Mouse (Mus musculus) ovary, adult 18-20 months (tissue): ENCODE measurements around the gene Lrp11.

Source experiments
- DNase-seq: peaks from one replicate; pipeline ENCODE4 v3.0.0; 2022; ENCODE audit warnings: low spot score, mixed read lengths

Gene Lrp11

GRCm38 (mm10) chr10:7623861-7624518, 34.4 kb downstream of the Lrp11 start:
- DNase-seq, result no peak

DNA sequence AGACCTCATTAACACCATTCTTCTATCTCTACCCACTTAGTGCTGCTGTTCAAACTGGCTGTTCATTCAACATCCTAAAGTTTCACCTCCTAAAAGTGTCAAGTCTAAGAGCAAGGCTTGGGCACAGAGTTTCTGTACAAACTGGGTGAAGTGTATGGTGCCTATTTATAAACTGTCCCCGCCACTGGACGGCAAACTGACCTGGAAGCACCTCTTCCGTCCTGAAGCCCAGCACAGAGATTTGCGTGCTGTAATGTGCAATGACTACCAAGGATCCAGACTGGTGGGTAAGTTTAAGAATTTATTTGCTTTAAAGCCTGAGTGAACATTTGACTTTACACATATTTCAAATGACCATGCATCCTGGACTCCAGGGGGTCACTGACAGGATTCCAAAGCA, 39.5 kb downstream of the Lrp11 start:
- no peak for DNase-seq

- no peak for DNase-seq
Observed at GRCm38 (mm10) chr10:7630286-7630685, 40.7 kb downstream of the Lrp11 start.

- no peak for DNase-seq
Observed at GRCm38 (mm10) chr10:7630951-7631720, 41.5 kb downstream of the Lrp11 start.

DNA sequence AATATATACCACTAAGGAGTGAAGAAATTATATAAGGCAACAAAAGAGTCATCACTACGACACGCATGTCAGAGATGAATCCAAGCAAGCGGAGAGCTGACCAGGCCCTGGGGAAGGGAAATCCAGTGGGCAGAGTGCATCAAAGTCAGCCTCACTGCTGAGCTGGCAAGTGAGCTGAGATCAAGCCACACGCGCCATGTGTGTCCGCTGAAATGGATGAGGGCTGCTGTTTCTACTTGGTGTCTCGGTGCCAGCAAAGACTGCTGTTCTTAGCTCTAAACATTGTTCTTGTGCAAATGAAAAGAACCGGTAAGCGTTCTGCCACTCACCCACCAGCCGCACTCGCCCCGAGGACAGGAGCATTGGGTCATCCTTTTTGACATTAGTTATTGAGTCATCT, 50.8 kb downstream of the Lrp11 start:
- DNase-seq, result no peak

GRCm38 (mm10) chr10:7645911-7646310, 56.3 kb downstream of the Lrp11 start:
- DNase-seq, result no peak

DNA sequence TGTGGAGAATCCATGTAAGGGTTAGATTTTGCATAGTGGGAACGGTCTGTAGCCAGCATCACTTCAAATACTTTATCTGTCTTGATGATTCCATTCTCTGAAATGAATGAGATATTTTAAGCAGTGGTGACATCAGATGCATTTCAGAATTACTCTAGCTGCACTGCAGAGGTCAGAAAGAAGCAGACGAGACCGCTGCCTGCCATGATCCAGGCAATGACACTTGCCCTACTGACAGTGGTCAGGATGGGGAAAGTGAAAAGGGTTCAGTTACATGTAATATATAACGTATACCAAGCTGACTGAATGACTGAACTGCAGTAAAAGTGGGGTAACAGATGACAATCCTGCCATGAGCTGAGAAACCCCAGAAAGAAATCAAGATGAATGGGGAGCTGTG, 59.5 kb downstream of the Lrp11 start:
- no peak for DNase-seq

- no peak for DNase-seq
Observed at GRCm38 (mm10) chr10:7651057-7651456, 61.5 kb downstream of the Lrp11 start.

DNA sequence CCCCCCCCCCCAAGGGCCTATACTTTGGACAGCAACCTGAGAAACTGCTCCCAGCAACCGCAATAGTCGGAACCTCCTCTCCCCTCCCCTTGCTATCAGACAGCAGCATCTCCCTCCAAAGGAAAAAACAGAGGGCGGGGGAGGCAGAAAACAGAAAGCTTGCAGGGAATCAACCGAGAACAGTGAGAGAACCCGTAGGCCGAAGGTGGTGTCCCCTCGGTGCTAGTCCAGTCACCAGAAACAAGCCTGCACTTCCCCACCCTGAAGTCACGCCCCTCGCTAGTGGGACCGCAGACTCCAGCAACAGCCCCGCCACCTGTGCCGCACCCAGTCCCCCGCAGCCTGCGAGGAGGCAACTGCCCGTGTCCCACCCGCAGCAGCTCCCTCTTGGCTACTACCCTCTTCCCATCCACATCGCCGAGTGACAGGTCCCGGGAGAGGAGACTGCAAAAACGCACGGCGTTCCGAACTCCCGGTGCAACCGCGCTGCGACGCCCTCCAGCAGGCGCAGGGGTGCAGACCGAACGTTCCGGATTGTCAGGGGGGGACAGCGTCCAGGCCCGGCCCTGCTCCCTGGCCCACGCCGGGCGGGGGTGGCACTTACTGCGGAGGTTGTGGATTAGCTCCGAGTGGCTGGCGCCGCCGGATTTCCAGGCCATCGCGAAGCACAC, 73.0 kb downstream of the Lrp11 start:
- DNase-seq, result no peak

DNA sequence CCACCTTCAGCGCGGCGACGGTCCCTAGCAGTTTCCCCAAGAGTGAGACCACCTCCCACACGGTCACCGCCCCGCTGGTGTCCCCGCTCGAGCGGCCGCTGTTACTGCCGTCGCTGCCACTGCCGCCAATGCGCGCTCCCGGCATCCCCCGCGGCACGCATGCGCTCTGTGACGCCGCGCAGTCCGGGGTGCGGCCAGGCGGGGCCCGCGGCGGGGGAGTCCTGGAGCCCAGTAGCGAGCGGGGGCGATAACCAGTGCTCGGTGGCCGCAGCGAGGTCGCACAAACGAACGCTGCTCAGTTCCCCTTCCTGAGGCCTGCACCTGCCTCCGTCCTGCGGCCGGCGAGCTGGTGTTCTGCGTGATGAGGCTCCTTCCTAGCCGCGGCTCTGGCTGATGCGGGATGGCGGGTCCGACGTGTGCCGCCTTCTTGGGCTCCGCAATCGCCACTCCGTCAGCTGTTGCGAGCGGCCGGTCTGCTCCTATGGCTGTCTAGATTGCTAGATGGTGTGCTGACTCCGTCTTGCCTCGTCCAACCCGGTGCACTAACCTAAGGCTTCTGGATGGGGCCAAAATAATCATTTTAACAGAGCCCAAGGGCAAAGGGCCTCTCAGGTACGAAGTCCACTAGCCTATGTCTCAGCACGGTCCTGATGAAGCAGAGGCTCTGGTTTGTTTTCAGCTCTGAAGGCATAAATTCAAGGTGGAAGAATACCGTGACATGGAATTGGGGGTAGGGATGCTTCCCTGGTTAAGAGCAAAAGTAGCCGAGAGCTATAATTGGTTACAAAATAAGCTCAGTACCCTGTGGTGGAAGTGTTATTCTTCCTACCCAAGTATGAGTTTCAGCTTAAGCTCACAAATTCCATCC, 73.8 kb downstream of the Lrp11 start:
- peak; percentile 83 for DNase-seq

- DNase-seq, result no peak
Observed at GRCm38 (mm10) chr10:7664027-7664526, 74.5 kb downstream of the Lrp11 start.

GRCm38 (mm10) chr10:7664889-7665288, 75.3 kb downstream of the Lrp11 start:
- DNase-seq, result no peak

DNA sequence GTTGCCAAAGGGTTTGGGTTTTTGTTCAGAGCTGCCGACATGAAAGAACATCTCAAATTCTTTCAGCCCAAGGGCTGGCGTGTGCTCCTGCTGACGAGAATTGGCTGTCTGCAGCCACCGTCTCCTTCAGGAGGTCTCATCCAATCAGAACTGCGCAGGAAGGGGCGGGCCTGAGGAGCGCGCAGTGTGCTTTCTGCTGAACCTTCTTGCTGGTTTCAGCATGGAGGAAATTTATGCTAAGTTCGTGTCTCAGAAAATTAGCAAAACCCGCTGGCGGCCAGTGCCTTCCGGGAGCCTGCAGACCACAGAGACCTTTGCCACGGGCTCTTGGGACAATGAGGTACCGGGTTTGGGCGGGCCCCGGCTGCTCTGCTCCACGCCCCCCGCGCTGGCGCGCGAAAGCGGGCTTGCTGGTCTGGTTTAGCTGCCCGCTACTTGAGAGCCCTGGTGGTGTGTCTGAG, 77.8 kb downstream of the Lrp11 start, which contains the start of gene Nup43:
TSS of gene Nup43 (plus strand) at position 162 of the 461 bp plus-strand sequence.
- peak; percentile 84 for DNase-seq

DNA sequence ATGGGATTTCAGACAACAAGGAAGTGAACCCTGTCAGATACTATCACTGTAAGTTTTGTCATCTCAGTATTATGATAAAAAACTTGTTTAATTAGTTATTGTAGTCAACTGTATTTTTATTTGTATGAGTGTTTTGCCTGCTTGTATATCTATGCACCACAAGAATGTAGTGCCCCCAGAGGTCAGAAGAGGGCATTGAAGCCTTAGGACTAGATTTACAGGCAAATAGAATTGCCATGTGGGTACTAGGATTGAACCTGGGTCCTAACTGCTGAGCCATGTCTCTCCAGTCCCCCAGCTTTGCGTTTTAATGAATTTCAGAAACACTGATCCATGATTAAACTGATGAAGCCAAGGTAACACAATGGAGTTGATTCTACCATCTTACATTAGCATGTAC, 84.1 kb downstream of the Lrp11 start:
- DNase-seq, result no peak
